Mouse (Mus musculus) brain, embryonic 14.5 days (tissue): ENCODE data around the gene Epm2a.
"Not testable (repeated sequence)": the region's sequence is repeated elsewhere in the genome, so short reads cannot be mapped to it uniquely, and the experiment has no call there.

Source experiments
- CTCF ChIP-seq: fragments of 200-500 bp; IDR thresholded peaks from 2 replicates; pipeline ENCODE4 v1.5.1; 2012; ENCODE audit warnings: inconsistent platforms, mild to moderate bottlenecking, moderate library complexity, borderline replicate concordance; ENCODE audit not compliant: insufficient read depth, insufficient read length; ENCODE audit errors: extremely low read depth
- POLR2A ChIP-seq: fragments of 200-500 bp; IDR thresholded peaks from 2 replicates; pipeline ENCODE4 v1.6.1; 2012; ENCODE audit warnings: mild to moderate bottlenecking, inconsistent platforms, borderline replicate concordance; ENCODE audit not compliant: poor library complexity, insufficient read depth, insufficient read length, severe bottlenecking; ENCODE audit errors: extremely low read depth

GRCm38 (mm10) chr10:11350243-11350974 lies 7.2 kb downstream of the Epm2a start:
- TF ChIP-seq CTCF, POLR2A: not testable (repeated sequence)
